Mouse (Mus musculus) stomach, embryonic 14.5 days (tissue): Measurements from ENCODE around the gene Ccser2. TPM values are rescaled to one million over a fixed set of nuclear protein-coding genes. Genes with fewer than 3 reads are reported as not detected.
A peak's percentile ranks its signal among the peaks of the same experiment; 100 is the strongest.

Experiments used
- ATAC-seq: fragments of 200-750 bp; cut with Nextera tagmentation; 2 replicates; pipeline ENCODE4 v1.8.0; 2017; ENCODE audit warnings: low read depth, moderate TSS enrichment; ENCODE audit not compliant: insufficient number of reproducible peaks, insufficient read depth, low FRiP score
- H3K27ac ChIP-seq: fragments of 300-500 bp; sonication (generic); 2 replicates; pipeline ENCODE4 v1.5.1; 2014; ENCODE audit warnings: mild to moderate bottlenecking, low read length, moderate library complexity, mixed read lengths
- H3K27me3 ChIP-seq: fragments of 300-500 bp; sonication (generic); 2 replicates; pipeline ENCODE4 v1.6.1; 2014; ENCODE audit warnings: low read length, control low read depth, mixed read lengths; ENCODE audit not compliant: control insufficient read depth, insufficient read depth
- H3K36me3 ChIP-seq: fragments of 300-500 bp; sonication (generic); 2 replicates; pipeline ENCODE4 v1.6.1; 2014; ENCODE audit warnings: mild to moderate bottlenecking, control low read depth, low read length, moderate library complexity, mixed read lengths; ENCODE audit not compliant: control insufficient read depth, insufficient read depth
- H3K4me1 ChIP-seq: fragments of 300-500 bp; sonication (generic); 2 replicates; pipeline ENCODE4 v1.6.1; 2014; ENCODE audit warnings: low read length, control low read depth, mixed read lengths; ENCODE audit not compliant: control insufficient read depth, insufficient read depth
- H3K4me2 ChIP-seq: fragments of 300-500 bp; sonication (generic); replicated peaks from 2 replicates; pipeline ENCODE4 v1.6.1; 2014; ENCODE audit warnings: low read depth, low read length, control low read depth
- H3K4me3 ChIP-seq: fragments of 300-500 bp; sonication (generic); 2 replicates; pipeline ENCODE4 v1.5.1; 2014; ENCODE audit warnings: low read depth, low read length, control low read depth
- H3K9ac ChIP-seq: fragments of 300-500 bp; sonication (generic); replicated peaks from 2 replicates; pipeline ENCODE4 v1.6.1; 2014; ENCODE audit warnings: low read depth, mild to moderate bottlenecking, control low read depth, low read length, moderate library complexity, mixed read lengths
- H3K9me3 ChIP-seq: fragments of 300-500 bp; sonication (generic); 2 replicates; pipeline ENCODE4 v1.6.1; 2016; ENCODE audit warnings: low read depth, low read length, control low read depth; ENCODE audit not compliant: control insufficient read depth
- whole genome bisulfite sequencing: fragments of 180-500 bp; shearing (Covaris S2); extraction: QIAGEN DNeasy Blood & Tissue Kit; methylation state at CpG from one replicate; pipeline ENCODE4 v1.1.7; 2014; 5-methylcytosine and 5-hydroxymethylcytosine counted together
- polyA plus RNA-seq: library from polyadenylated mRNA; unstranded; fragments of >200 nt; fragmentation: Nextera tagmentation; extraction: Ambion mirVana; gene quantifications from 2 replicates; pipeline ENCODE4 v1.2.1, GENCODE M21; 2014

Gene Ccser2
- polyA plus RNA-seq, 1 experiment from 2014 or later = 31.8 TPM

DNA sequence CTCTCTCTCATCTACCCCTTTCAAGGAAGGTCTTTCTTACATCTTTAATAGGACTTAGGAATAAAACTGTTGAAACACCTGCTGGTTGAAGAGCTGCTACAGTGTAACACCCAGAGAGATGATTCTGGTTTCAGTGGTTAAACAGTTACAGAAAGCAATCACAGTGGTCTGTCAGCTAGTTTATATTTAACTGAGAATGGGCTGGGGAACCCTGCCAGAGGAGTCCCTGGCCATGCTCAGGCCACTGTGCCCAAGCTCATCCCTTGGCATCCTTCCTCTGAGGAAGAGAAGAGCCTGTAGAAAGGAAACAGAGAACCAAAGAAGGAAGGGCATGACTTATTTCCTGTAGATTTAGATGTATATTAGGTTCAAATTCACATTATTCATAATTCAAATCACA lies 21.2 kb upstream of the Ccser2 start:
- H3K36me3 ChIP-seq = no peaks in the 10 kb centered on the region
- ATAC-seq = no peak
- H3K4me3 ChIP-seq = no peak overlapping the region
- H3K9me3 ChIP-seq = no peaks in the 10 kb centered on the region
- no peak overlapping the region for H3K4me2 ChIP-seq
- H3K27me3 ChIP-seq = no peaks in the 10 kb centered on the region
- no peak overlapping the region for H3K27ac ChIP-seq
- no peaks in the 10 kb centered on the region for H3K4me1 ChIP-seq
- H3K9ac ChIP-seq = no peak overlapping the region

DNA sequence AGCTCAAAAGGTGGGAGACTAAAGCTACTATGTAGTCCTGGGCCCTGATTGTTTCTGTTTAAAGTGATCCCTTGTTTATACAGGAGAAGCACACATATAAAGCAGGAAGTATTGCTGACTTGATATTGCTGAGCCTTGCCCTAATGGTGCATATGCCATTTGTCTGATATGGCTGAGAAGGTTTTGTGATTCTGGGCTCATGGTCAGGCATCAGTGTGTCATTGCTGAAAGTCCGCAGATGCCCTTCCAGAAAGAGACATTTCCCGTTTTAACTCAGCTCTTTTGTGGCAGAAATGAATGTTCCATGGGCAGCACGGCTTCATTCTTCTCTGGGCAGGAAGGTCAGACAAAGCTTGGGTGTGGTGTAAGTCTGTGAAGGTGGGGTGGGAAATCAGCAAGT lies 17.1 kb upstream of the Ccser2 start:
- no peak overlapping the region for H3K27ac ChIP-seq
- no peaks in the 10 kb centered on the region for H3K36me3 ChIP-seq
- H3K9me3 ChIP-seq = no peaks in the 10 kb centered on the region
- no peaks in the 10 kb centered on the region for H3K27me3 ChIP-seq
- no peak overlapping the region for H3K9ac ChIP-seq
- no peak overlapping the region for H3K4me2 ChIP-seq
- no peaks in the 10 kb centered on the region for H3K4me1 ChIP-seq
- 80% methylated on average over 3 of the region's 3 CpGs for WGBS
- H3K4me3 ChIP-seq = no peak overlapping the region
- no peak for ATAC-seq

DNA sequence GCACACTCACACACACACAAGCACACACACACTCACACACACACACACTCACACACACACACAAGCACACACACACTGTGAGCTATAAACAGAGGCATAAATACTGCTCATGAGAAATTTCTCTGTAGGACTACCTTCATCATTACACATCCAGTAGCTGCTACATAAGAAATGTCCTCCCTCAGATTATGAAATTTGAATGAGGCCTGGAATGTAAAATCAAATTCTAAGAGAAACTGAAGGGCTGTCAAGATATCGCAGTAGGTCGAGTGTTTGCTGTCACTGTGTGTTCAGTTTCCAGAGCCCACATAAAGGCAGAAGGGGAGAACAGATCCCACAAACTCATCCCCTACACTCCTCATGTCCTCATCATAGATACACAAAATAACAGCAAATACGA lies 6.4 kb upstream of the Ccser2 start:
- Histone ChIP-seq H3K27ac (no peak overlapping the region), H3K9me3 (no peaks in the 10 kb centered on the region), H3K4me3 (no peak overlapping the region), H3K4me2 (no peak overlapping the region), H3K36me3 (no peaks in the 10 kb centered on the region), H3K4me1 (no peaks in the 10 kb centered on the region), H3K27me3 (no peaks in the 10 kb centered on the region), H3K9ac (no peak overlapping the region)
- ATAC-seq = no peak
- WGBS = 83% methylated on average over 3 of the region's 3 CpGs

DNA sequence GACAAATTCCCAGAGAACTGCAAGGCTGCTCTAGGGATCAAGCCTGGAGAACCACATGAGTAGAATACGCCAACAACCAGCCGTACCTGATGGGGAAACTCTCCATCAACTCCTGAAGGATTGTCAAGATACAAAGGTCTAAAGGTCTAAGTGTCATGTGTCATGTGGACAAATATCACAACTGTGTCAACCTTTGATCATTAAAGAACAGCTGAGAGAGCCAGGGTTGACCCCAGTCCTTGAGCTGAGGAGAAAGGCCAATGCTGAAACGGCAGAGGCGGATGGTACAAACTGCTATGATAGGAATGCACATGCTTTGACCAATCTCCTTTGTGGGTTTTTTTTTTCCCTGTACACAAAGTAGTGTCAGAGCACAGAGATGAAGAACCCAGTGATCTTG lies 2.6 kb upstream of the Ccser2 start:
- Histone ChIP-seq H3K4me2 (no peak overlapping the region), H3K9me3 (no peaks in the 10 kb centered on the region), H3K4me3 (no peak overlapping the region), H3K27ac (no peak overlapping the region), H3K4me1 (0 out of 2 replicates have a peak, but pooled peaks cover 2% of the 10 kb centered on the region), H3K9ac (no peak overlapping the region), H3K36me3 (no peaks in the 10 kb centered on the region), H3K27me3 (no peaks in the 10 kb centered on the region)
- ATAC-seq = no peak
- WGBS = 63% methylated on average over 4 of the region's 4 CpGs

DNA sequence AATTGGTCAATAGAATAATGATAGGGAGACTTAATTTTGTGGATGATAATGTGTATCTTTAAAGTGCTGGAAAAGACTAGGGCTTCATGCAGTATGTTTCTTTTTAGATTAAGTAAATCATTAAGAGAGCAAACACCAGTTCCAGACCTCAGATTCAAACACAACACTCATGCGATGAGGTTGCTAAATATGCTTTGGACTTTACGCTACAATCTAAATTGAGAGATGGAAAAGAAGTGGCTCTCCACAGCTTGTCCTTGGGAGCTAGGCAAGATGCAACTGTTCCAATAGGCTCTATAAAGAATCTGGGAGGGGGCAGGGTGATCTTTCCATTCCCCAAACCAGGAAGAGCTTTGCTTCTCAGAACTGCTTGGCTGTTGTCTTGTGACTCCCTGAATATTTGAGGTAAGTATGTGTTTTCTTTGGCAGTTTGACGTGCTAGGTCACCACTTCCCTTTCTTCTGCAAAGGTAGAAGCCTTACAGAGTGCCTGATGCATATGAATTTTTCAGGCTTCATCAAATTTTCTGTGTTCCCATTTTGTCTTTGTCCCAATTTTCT lies 1.4 kb upstream of the Ccser2 start:
- ATAC-seq = no peak
- no peak overlapping the region for H3K27ac ChIP-seq
- 90% methylated on average over 3 of the region's 3 CpGs for WGBS

DNA sequence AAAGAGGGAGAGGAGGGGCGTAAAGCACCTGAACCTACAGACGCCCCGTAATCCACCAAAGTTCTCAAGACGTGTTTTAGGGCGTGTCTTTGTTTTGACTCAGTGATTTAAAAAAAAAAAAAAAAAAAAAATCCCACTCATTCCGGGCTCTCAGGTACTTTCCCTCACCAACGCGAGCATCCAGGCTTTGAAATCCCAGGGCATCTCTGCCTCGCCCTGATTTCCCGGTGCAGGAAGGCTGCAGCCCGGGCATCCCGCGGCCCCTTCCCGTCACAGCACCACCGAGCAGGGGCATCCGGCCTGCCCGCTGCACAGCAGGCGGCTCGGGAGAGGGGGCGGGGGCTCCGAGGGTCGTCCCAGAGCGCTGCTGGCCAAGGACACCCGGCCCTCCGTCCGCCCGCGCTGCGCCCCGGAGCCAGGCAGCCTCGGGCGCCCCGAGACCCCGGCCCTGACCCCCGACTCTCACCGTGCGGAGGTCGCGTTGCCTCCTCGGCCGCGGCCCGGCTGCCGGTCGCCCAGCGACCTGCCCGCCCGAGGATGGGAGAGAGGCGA lies 425 bp downstream of the Ccser2 start:
- 0 out of 2 replicates have a peak, but pooled peaks cover 2% of the 10 kb centered on the region for H3K4me1 ChIP-seq
- no peaks in the 10 kb centered on the region for H3K9me3 ChIP-seq
- H3K4me3 ChIP-seq = peak overlapping the region; percentile 83
- peak; percentile 63 for ATAC-seq
- peak overlapping the region; percentile 68; the same call in 1 of the 2 replicates for H3K27ac ChIP-seq
- WGBS = under 1% methylated on average over 48 of the region's 49 CpGs
- H3K9ac ChIP-seq = peak overlapping the region; percentile 72
- H3K36me3 ChIP-seq = no peaks in the 10 kb centered on the region
- H3K27me3 ChIP-seq = no peaks in the 10 kb centered on the region
- peak overlapping the region; percentile 38 for H3K4me2 ChIP-seq

More for the DNA sequence above, 1.4 kb upstream of the Ccser2 start:
- Histone ChIP-seq H3K4me3 (no peak overlapping the region), H3K36me3 (no peaks in the 10 kb centered on the region), H3K9me3 (no peaks in the 10 kb centered on the region), H3K9ac (no peak overlapping the region), H3K27me3 (no peaks in the 10 kb centered on the region), H3K4me2 (no peak overlapping the region), H3K4me1 (0 out of 2 replicates have a peak, but pooled peaks cover 2% of the 10 kb centered on the region)

DNA sequence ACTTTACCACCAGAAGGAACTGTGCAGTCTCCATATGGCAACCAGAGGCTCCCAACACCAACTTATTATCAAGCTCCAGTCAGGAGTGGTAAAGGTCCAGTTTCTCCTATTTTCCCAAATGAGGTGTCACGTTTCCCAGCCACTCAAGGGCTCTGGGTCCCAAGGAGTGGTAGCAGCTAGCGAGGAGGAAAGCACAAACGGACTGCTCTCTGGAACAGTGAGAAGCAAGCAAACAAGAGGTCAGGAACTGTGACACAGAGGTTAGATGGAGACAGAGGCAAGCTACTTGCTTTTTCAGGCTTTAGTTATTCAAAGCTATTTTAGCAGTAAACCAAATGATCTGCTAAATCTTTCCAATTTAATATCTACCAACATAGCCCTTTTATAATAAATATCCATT lies 3.2 kb downstream of the Ccser2 start:
- Histone ChIP-seq H3K36me3 (no peaks in the 10 kb centered on the region), H3K9me3 (no peaks in the 10 kb centered on the region), H3K4me1 (0 out of 2 replicates have a peak, but pooled peaks cover 2% of the 10 kb centered on the region), H3K4me3 (no peak overlapping the region), H3K27me3 (no peaks in the 10 kb centered on the region), H3K27ac (no peak overlapping the region), H3K4me2 (no peak overlapping the region), H3K9ac (no peak overlapping the region)
- no peak for ATAC-seq
- WGBS = 44% methylated on average over 3 of the region's 3 CpGs

DNA sequence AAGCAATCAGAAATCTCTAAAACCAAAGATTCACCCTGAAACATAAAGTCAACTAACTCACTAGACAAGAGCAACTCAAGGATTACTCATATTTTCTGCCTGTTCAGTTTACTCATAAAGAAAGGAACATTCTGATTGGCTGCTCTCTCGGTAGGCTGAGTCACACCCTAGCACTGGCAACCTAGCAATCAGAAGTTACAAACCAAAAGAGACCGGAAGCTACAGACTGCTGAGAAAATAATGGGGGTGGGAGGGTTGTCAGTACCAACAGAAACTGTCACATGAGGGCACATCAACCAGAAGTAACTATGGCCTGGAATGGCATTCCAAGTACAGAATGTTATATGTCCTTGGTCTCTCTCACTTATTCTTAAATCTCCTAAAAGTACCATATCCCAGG lies 6.1 kb downstream of the Ccser2 start:
- H3K9ac ChIP-seq = no peak overlapping the region
- H3K4me2 ChIP-seq = no peak overlapping the region
- no peak overlapping the region for H3K27ac ChIP-seq
- H3K36me3 ChIP-seq = no peaks in the 10 kb centered on the region
- WGBS = 87% methylated on average over 2 of the region's 2 CpGs
- H3K4me1 ChIP-seq = 0 out of 2 replicates have a peak, but pooled peaks cover 2% of the 10 kb centered on the region
- H3K27me3 ChIP-seq = no peaks in the 10 kb centered on the region
- no peak for ATAC-seq
- no peak overlapping the region for H3K4me3 ChIP-seq
- no peaks in the 10 kb centered on the region for H3K9me3 ChIP-seq

DNA sequence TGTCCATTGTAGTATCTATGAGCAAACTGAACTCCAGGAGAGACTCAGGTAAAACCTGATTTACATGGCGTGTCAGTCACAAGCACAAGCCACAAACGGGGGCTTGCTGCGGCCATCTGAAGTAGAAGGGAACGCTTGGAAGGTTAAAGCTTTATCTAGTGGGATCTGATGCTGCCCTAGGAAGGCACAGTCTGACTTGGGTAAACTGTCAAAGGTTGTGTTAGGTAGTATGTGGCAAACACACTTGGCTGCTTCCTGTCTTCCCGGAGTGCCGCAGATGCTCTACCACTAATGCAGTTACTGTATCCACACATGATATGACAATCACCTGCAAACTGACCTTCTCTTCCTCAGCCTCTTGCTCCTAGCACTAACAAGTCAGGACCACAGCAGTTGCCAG lies 10.9 kb downstream of the Ccser2 start:
- no peaks in the 10 kb centered on the region for H3K27me3 ChIP-seq
- no peak overlapping the region for H3K9ac ChIP-seq
- no peak for ATAC-seq
- H3K4me2 ChIP-seq = no peak overlapping the region
- H3K27ac ChIP-seq = no peak overlapping the region
- no peak overlapping the region for H3K4me3 ChIP-seq
- H3K4me1 ChIP-seq = no peaks in the 10 kb centered on the region
- no peaks in the 10 kb centered on the region for H3K36me3 ChIP-seq
- 87% methylated on average over 6 of the region's 6 CpGs for WGBS
- H3K9me3 ChIP-seq = no peaks in the 10 kb centered on the region
